Mouse (Mus musculus): ENCODE results near the gene Ccdc154. TPM values are rescaled to one million over a fixed set of nuclear protein-coding genes. Genes with fewer than 3 reads are reported as not detected.

The Ccdc154 gene
- polyA plus RNA-seq, 1 experiment from 2014 or later, result not detected

GRCm38 (mm10) chr17:25188150-25189031 is 26.1 kb downstream of the Ccdc154 start, which contains the start of gene Unkl:
TSS of gene Unkl (plus strand) at chr17:25188397.
- WGBS, result under 1% methylated on average over 103 of the region's 104 CpGs
- Histone ChIP-seq H3K27me3 (ENCODE audit: poor library complexity, severe bottlenecking) (no peaks in the 10 kb centered on the region), H3K4me3 (peak within 1 kb of the TSS; percentile 90), H3K9me3 (no peaks in the 10 kb centered on the region), H3K27ac (peak within 1 kb of the TSS; percentile 92), H3K36me3 (replicated peaks) (peaks cover 35% of the 10 kb centered on the region), H3K4me1 (peaks cover 53% of the 10 kb centered on the region)
- DNase-seq (ENCODE audit: extremely low spot score, low spot score), result peak; percentile 67

GRCm38 (mm10) chr17:25189091-25189490 is 26.8 kb downstream of the Ccdc154 start:
- Histone ChIP-seq H3K27me3 (ENCODE audit: poor library complexity, severe bottlenecking) (no peaks in the 10 kb centered on the region), H3K27ac (peak overlapping the region; percentile 92), H3K4me1 (peaks cover 47% of the 10 kb centered on the region), H3K4me3 (peak overlapping the region; percentile 90), H3K36me3 (replicated peaks) (peaks cover 42% of the 10 kb centered on the region), H3K9me3 (no peaks in the 10 kb centered on the region)
- DNase-seq (ENCODE audit: extremely low spot score, low spot score), result no peak
- 1% methylated on average over 16 of the region's 16 CpGs for WGBS

GRCm38 (mm10) chr17:25202401-25202800 is 40.1 kb downstream of the Ccdc154 start:
- Histone ChIP-seq H3K27me3 (ENCODE audit: poor library complexity, severe bottlenecking) (no peaks in the 10 kb centered on the region), H3K4me1 (no peaks in the 10 kb centered on the region), H3K36me3 (replicated peaks) (peaks cover 70% of the 10 kb centered on the region), H3K4me3 (no peak overlapping the region), H3K9me3 (no peaks in the 10 kb centered on the region), H3K27ac (no peak overlapping the region)
- 94% methylated on average over 4 of the region's 4 CpGs for WGBS
- no peak for DNase-seq (ENCODE audit: extremely low spot score, low spot score)

- no peak overlapping the region for H3K27ac ChIP-seq
- DNase-seq (ENCODE audit: extremely low spot score, low spot score), result no peak
- no peaks in the 10 kb centered on the region for H3K4me1 ChIP-seq
- WGBS, result 93% methylated on average over 4 of the region's 4 CpGs
- H3K36me3 ChIP-seq (replicated peaks), result peaks cover 93% of the 10 kb centered on the region
- no peak overlapping the region for H3K4me3 ChIP-seq
- no peaks in the 10 kb centered on the region for H3K27me3 ChIP-seq (ENCODE audit: poor library complexity, severe bottlenecking)
- no peaks in the 10 kb centered on the region for H3K9me3 ChIP-seq
Observed at GRCm38 (mm10) chr17:25210006-25210405, 47.7 kb downstream of the Ccdc154 start.

GRCm38 (mm10) chr17:25210680-25211466 is 48.6 kb downstream of the Ccdc154 start:
- H3K4me3 ChIP-seq, result no peak overlapping the region
- 90% methylated on average over 15 of the region's 15 CpGs for WGBS
- peaks cover 93% of the 10 kb centered on the region for H3K36me3 ChIP-seq (replicated peaks)
- H3K27ac ChIP-seq, result no peak overlapping the region
- no peaks in the 10 kb centered on the region for H3K27me3 ChIP-seq (ENCODE audit: poor library complexity, severe bottlenecking)
- no peak for DNase-seq (ENCODE audit: extremely low spot score, low spot score)
- no peaks in the 10 kb centered on the region for H3K9me3 ChIP-seq
- no peaks in the 10 kb centered on the region for H3K4me1 ChIP-seq

- Histone ChIP-seq H3K36me3 (replicated peaks) (peaks cover 92% of the 10 kb centered on the region), H3K27me3 (ENCODE audit: poor library complexity, severe bottlenecking) (no peaks in the 10 kb centered on the region), H3K4me3 (no peak overlapping the region), H3K27ac (no peak overlapping the region), H3K4me1 (no peaks in the 10 kb centered on the region), H3K9me3 (no peaks in the 10 kb centered on the region)
- WGBS, result 93% methylated on average over 4 of the region's 4 CpGs
- no peak for DNase-seq (ENCODE audit: extremely low spot score, low spot score)
Observed at GRCm38 (mm10) chr17:25211705-25212104, 49.4 kb downstream of the Ccdc154 start.

GRCm38 (mm10) chr17:25215431-25215830 is 53.2 kb downstream of the Ccdc154 start:
- no peak for DNase-seq (ENCODE audit: extremely low spot score, low spot score)
- no peak overlapping the region for H3K27ac ChIP-seq
- H3K36me3 ChIP-seq (replicated peaks), result peaks cover 65% of the 10 kb centered on the region
- WGBS, result 87% methylated on average over 3 of the region's 3 CpGs
- H3K9me3 ChIP-seq, result no peaks in the 10 kb centered on the region
- H3K4me1 ChIP-seq, result no peaks in the 10 kb centered on the region
- 0 out of 2 replicates have a peak, but pooled peaks cover under 1% of the 10 kb centered on the region for H3K27me3 ChIP-seq (ENCODE audit: poor library complexity, severe bottlenecking)
- H3K4me3 ChIP-seq, result no peak overlapping the region

- no peak overlapping the region for H3K4me3 ChIP-seq
- H3K9me3 ChIP-seq, result no peaks in the 10 kb centered on the region
- no peak for DNase-seq (ENCODE audit: extremely low spot score, low spot score)
- WGBS, result 92% methylated on average over 9 of the region's 9 CpGs
- peaks cover 22% of the 10 kb centered on the region for H3K4me1 ChIP-seq
- H3K27ac ChIP-seq, result no peak overlapping the region
- H3K36me3 ChIP-seq (replicated peaks), result peaks cover 35% of the 10 kb centered on the region
- H3K27me3 ChIP-seq (ENCODE audit: poor library complexity, severe bottlenecking), result 0 out of 2 replicates have a peak, but pooled peaks cover 17% of the 10 kb centered on the region
Observed at GRCm38 (mm10) chr17:25218967-25219366, 56.7 kb downstream of the Ccdc154 start.

GRCm38 (mm10) chr17:25219492-25220295 is 57.4 kb downstream of the Ccdc154 start:
- no peak for DNase-seq (ENCODE audit: extremely low spot score, low spot score)
- Histone ChIP-seq H3K27me3 (ENCODE audit: poor library complexity, severe bottlenecking) (0 out of 2 replicates have a peak, but pooled peaks cover 17% of the 10 kb centered on the region), H3K4me1 (peaks cover 22% of the 10 kb centered on the region), H3K27ac (no peak overlapping the region), H3K9me3 (no peaks in the 10 kb centered on the region), H3K36me3 (replicated peaks) (peaks cover 28% of the 10 kb centered on the region), H3K4me3 (no peak overlapping the region)
- 92% methylated on average over 15 of the region's 15 CpGs for WGBS

- DNase-seq (ENCODE audit: extremely low spot score, low spot score), result no peak
- Histone ChIP-seq H3K27ac (no peak overlapping the region), H3K9me3 (no peaks in the 10 kb centered on the region), H3K4me3 (no peak overlapping the region), H3K36me3 (replicated peaks) (peaks cover 17% of the 10 kb centered on the region), H3K27me3 (ENCODE audit: poor library complexity, severe bottlenecking) (0 out of 2 replicates have a peak, but pooled peaks cover 17% of the 10 kb centered on the region), H3K4me1 (peaks cover 22% of the 10 kb centered on the region)
- WGBS, result 100% methylated on average over 1 of the region's 1 CpGs
Observed at GRCm38 (mm10) chr17:25220746-25221145, 58.5 kb downstream of the Ccdc154 start.

All from forebrain, embryonic 10.5 days (tissue).